Mouse (Mus musculus) lung, adult 18-20 months (tissue): ENCODE data around the gene Cep112.

ENCODE experiments used
- DNase-seq, 2 experiments: peaks; one replicate each; pipeline ENCODE4 v3.0.0; 2022; ENCODE audit warnings: mixed read lengths in 2 of 2

The Cep112 gene

GRCm38 (mm10) chr11:108424889-108425591 is at the start of gene Cep112:
Gene Cep112, plus strand, starts transcription at chr11:108425192.
- peak; percentile 99 for DNase-seq

GRCm38 (mm10) chr11:108376815-108377214 is 48.2 kb upstream of the Cep112 start:
- DNase-seq: no peak

DNA sequence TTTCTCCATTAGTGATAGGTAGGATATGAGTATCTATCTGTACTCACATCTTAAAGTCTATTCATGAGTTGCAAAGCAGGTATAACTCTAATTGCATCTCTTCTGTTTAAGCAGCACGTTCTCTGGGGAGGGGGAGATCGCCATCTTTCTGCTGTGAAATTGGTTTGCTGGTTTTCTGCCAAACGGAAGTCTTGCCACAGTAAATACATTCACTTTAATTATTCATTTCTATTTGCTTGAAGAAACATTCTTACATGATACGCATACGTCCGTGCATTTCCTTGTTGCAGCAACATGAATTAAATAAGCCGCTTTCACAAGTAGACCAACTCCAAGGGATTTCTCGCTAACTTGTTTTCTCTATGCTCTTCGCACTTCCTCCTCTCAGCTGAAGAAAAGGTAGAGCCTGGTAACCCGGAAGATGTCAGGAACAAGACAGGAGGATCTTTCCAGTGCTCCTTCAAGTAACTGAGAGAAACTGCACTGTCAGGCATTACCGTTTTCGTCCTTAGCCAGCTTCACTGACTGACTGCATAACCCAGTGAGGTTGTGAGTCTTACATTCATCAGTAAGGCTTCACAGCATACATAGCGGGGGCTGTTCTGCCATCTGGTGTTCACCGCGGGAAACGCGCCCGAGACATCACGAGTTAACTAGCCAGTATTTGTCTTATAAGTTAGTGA is 47.2 kb upstream of the Cep112 start:
- DNase-seq: peak; percentile 67 to 73

- no peak for DNase-seq
These were observed 46.6 kb upstream of the Cep112 start for GRCm38 (mm10) chr11:108378363-108378751.

DNA sequence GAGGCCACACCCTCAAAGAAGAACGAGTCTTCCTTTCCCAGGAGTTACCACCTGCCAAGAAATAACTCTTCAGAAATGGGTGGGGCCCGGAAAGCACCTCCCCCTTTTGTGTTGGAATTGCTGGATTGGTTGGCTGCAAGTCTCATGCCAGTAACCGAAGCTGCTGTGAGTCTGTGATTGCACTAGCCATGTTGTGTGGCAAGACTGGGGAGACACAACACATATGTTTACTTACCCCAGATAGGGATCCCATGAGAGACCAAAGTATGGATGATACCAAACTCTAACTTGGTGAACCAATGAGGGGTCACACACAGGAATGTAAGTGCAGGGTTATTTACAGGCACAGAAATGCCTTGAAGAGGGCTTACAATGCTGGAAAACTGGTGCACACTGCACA is 42.3 kb upstream of the Cep112 start:
- DNase-seq: no peak

DNA sequence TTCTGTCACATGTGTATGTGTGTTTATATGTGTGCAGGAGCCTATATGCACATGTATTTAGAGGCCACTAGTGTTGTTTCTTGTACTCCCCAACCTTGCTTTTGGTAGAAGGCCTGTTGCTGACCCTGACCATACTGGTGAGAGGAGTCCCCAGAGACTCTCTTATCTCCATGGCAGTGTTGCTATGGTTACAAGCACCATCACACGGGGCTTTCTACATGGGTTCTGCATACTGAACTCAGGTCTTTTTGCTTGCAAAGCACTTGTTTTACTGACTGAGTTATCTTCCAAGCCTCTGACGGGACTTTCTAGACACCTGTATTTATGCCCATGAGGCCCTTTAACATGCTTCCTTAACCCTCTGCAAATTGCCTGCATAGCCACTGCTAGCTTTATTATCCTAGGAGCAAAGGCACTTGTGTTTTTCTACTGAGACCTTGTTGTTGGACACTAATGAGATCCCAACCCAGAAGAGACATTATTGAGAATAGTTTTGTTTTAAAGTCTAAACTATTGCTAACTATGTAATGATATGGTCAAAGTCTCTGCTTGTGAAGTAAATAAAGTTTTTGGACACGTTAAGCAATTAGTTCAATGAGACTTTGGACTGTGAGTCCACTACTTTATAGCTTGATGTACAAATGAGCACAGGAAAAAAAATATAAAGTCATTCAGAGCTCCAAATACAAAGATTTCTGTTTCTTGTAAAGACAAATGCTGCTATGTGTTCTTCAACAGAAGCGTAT is 39.9 kb upstream of the Cep112 start:
- no peak for DNase-seq

- no peak for DNase-seq
These were observed 39.3 kb upstream of the Cep112 start for GRCm38 (mm10) chr11:108385666-108386024.

- DNase-seq: no peak
These were observed 29.9 kb upstream of the Cep112 start for GRCm38 (mm10) chr11:108395061-108395460.

GRCm38 (mm10) chr11:108396076-108396829 is 28.7 kb upstream of the Cep112 start:
- DNase-seq: no peak

DNA sequence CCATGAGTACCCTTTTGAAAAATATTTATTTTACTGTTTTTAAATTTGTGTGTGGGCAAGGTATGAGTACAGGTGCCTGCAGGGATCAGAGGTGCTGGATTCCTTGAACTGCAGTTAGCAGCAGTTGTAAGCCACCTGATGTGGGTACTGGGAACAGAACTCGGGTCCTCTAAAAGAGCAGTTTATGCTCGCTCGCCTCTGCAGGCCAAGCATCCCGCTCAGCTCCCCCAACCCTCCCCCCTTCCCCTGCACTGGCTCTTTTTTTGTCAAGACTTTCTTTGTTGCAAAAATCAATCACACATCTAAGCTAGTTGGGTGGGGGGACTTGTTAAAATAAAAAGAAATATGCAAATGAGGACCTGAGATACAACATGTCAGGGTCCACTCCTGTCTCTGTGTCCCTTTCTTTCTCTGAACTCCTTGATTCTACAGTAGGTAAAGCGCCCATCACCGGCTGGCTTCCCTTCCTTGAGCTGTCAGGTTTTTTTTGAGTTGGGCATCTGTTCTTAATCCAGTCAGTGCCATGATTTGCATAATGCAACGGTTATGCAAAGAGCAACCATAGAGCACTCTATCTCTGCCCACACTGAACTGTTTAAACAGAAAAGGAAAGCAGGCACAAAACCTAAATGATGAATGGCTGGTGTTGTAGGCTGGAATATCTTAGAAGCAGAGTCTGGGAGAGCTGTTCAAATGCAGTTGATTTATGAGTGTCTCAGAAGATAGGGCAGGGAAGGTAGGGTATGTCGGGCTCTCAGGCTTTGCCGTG is 14.9 kb upstream of the Cep112 start:
- DNase-seq: no peak

DNA sequence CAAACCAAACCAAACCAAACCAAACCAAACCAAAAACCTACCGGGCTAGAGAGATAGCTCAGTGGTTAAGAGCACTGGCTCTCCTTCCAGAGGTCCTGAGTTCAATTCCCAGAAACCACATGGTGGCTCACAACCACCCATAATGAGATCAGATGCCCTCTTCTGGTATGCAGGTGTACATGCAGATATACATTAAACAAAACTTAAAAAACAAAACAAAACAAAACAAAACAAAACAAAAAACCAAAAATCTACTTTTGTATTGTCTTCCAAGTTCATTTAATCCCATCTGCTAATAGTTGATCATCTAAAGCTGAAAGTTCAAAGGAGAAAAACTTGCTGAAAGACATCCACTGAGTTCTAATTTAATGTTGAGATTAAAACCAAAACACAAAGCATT is 8.6 kb upstream of the Cep112 start:
- DNase-seq: no peak

DNA sequence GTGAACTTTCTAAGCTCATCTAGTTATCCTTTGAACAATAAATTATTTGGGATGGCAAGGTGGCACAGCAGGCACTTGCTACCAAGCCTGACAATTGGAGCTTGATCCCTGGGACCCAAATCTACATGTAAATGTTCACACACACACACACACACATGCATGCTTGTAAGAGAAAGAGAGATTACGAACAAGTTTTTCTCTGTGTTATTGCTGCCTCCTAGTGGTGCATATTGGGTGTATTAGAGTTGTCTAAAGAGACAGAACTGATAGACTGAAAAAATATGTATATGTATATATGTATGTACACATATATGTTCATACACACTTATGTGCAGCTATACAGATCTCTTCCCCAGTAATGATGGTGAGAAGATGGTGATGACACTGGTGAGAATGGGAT is 6.5 kb upstream of the Cep112 start:
- DNase-seq: no peak

DNA sequence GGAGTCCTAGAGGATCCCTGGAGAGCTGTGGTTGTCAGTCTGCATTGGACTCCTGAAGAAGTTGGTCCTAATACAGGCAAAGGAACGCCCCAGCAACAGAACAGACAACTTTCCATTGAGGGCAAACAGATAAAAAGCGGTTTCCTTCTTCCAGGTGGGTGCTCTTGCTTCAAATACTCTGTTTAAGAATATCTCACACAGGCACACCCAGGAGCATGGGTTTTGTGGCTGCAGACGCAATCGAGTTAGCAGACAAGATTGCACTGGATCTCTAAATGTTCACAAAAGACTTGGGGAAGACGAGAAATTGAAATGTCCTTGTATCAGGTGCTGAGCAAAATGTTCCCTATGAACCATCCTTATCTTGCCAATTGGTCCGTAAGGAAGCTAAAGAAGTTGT is 5.8 kb upstream of the Cep112 start:
- no peak for DNase-seq

DNA sequence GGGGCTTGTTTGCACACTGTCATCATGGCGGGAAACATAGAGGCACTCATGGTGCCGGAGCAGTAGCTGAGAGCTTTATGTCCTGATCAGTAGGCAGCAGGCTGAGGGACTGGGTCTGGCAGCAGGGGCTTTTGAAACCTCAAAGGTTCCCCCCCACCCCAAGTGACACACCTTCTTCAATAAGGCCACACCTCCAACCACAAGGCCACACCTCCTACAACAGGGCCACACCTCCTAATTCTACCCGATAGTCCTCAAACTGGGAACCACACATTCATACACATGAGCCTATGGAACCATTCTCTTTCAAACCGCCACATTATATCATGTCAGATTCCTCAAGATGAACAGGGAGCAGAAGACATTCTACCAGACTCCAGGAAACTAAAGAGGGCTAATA is 4.2 kb upstream of the Cep112 start:
- DNase-seq: no peak

GRCm38 (mm10) chr11:108423221-108423620 is 1.8 kb upstream of the Cep112 start:
- DNase-seq: no peak

DNA sequence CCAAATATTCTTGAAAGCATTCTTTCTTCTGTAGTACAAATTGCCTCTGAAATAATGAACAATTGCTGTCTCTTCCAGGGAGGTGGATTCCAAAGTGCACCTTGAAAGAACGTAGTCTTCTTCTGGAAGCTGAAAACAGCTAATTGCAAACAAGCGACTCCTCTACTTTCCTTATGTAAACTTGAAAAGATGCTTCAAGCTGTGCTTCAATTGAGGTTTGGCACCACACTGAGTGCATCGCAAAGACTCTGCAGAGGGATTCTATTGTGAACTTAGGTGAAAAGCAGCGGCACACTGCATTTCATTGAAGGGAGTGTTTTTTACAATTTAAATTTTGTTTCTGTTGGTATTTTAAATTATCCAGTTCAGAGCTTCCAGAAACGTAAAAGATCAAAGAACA is 881 bp upstream of the Cep112 start:
- DNase-seq: no peak

GRCm38 (mm10) chr11:108425592-108425921 is 565 bp downstream of the Cep112 start:
- DNase-seq: no peak

- no peak for DNase-seq
These were observed 1.1 kb downstream of the Cep112 start for GRCm38 (mm10) chr11:108426086-108426485.

DNA sequence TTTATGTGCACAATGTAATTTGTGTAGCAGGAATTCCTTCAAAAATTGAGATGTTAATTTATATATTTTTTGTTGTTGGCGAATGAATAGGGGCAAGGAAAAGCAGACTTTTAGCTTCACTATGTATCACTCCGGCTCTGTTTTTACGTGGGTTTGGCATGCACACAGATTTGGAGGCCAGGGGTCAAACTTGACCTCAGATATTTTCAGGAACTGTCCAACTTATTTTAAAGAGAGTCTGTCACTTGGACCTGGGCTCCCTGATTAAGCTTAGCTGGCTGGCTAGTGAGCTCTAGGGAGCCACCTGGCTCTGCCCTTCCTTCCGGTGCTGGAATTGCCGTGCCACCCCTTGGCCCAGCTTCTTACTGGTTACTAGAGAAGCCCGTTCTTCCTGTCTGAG is 2.2 kb downstream of the Cep112 start:
- DNase-seq: no peak

DNA sequence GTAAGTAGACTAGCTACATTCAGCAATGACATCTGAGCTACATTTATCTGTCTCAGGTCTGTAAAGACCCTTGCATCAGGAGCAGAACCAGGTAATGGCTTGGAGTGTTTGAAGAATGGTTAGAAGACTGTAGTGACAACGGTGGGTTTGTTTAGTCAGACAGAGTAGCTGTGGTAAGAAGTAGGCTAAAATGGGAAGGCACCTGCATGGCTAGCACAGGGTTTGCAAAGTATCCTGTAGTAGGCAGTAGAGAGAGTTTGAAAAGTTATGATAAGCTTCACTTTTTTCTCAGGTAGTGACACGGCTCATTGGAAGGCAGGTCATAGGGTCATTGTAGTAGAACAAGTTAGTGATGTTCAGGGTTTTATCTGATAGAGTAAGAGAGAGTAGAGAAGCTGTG is 4.1 kb downstream of the Cep112 start:
- no peak for DNase-seq

- DNase-seq: no peak
These were observed 19.0 kb downstream of the Cep112 start for GRCm38 (mm10) chr11:108443893-108444563.

GRCm38 (mm10) chr11:108447148-108447547 is 22.2 kb downstream of the Cep112 start:
- no peak for DNase-seq
